Mouse (Mus musculus) kidney, adult 9 months (tissue): ENCODE results near the gene Dnmt3a.
A peak's percentile ranks its signal among the peaks of the same experiment; 100 is the strongest.
"Not testable (repeated sequence)": the region's sequence is repeated elsewhere in the genome, so short reads cannot be mapped to it uniquely, and the experiment has no call there.

Experiments
- DNase-seq: peaks from one replicate; pipeline ENCODE4 v3.0.0; 2022

Dnmt3a gene

GRCm38 (mm10) chr12:3926127-3926526, 120.3 kb downstream of the Dnmt3a start:
- peak; percentile 72 for DNase-seq

GRCm38 (mm10) chr12:3928841-3929240, 123.0 kb downstream of the Dnmt3a start:
- DNase-seq, result no peak

- not testable (repeated sequence) for DNase-seq
Observed at GRCm38 (mm10) chr12:3930090-3930865, 124.5 kb downstream of the Dnmt3a start.

- DNase-seq, result no peak
Observed at GRCm38 (mm10) chr12:3942026-3942425, 136.2 kb downstream of the Dnmt3a start.

GRCm38 (mm10) chr12:3944454-3945073, 138.8 kb downstream of the Dnmt3a start:
- DNase-seq, result no peak

- DNase-seq, result no peak
Observed at GRCm38 (mm10) chr12:3947503-3947902, 141.7 kb downstream of the Dnmt3a start.

GRCm38 (mm10) chr12:3954651-3955050, 148.8 kb downstream of the Dnmt3a start, which contains the start of gene Pomc:
TSS of gene Pomc (plus strand) at chr12:3954951.
- no peak for DNase-seq

GRCm38 (mm10) chr12:3955371-3955770, 149.6 kb downstream of the Dnmt3a start:
- DNase-seq, result peak; percentile 17

GRCm38 (mm10) chr12:3956351-3956750, 150.5 kb downstream of the Dnmt3a start:
- no peak for DNase-seq

- peak; percentile 86 for DNase-seq
Observed at GRCm38 (mm10) chr12:3959791-3960543, 154.2 kb downstream of the Dnmt3a start.

GRCm38 (mm10) chr12:3960553-3960952, 154.7 kb downstream of the Dnmt3a start:
- peak; percentile 14 for DNase-seq
